Mouse (Mus musculus): Measurements from ENCODE around the gene Tert. TPM values are rescaled to one million over a fixed set of nuclear protein-coding genes. Genes with fewer than 3 reads are reported as not detected.

The Tert gene
- polyA plus RNA-seq, 1 experiment = not detected

DNA sequence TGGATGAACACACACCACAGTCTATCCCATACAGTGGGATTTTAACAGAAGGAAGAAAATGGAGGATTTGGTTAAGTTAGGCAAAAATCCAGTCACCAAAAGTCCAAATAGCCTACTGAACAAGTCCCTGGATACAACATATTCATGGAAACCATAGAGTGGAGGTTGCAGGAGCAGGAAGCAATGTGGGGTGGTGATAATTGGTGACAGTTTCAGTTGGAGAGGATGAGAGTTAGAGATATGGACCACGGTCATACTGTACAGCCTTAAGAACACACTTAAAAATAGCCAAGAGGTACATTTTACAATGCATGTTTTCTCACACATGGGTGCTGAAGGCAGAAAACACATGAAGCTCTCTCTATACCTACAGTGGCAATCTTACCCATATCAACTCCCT is 68.3 kb downstream of the Tert start:
- no peak for TF ChIP-seq GATA1 (IDR thresholded peaks at IDR 0.05; ENCODE audit: low read length)

DNA sequence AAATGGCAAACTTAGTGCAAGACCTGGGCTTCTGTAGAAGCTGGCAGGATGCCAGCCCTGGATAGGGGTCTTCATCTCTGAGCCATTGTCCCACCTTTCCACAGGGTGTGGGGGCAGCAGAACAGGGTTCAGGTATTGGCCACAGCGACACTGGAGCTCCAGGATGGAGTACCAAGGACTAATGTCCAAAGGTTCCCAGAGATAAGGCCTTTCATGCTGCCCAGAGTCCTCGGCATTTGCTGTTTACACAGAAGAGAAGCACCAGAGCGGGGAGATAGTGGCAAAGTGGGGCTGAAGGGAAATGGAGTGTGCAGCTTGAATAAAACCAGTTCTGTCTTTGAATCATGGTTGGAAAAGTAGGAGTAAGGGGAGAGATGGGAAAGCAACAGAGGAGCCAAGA is 69.8 kb downstream of the Tert start:
- no peak for TF ChIP-seq GATA1 (IDR thresholded peaks at IDR 0.05; ENCODE audit: low read length)

Other genes with a start within 250 kb of the Tert start
- not detected in 2 replicates for gene Lpcat1, start 159.7 kb upstream of the Tert start, polyA plus RNA-seq (2012)
- gene Slc6a3, start 90.2 kb upstream of the Tert start, polyA plus RNA-seq (2012) = not detected in 2 replicates
- gene Clptm1l, start 22.9 kb upstream of the Tert start, polyA plus RNA-seq (2012) = 39.0 and 49.2 TPM in 2 replicates
- gene Slc6a18, start 51.1 kb downstream of the Tert start, polyA plus RNA-seq (2012) = not detected in 2 replicates
- gene Slc6a19, start 78.0 kb downstream of the Tert start, polyA plus RNA-seq (2012) = not detected in 2 replicates
- 0.02 and 0.04 TPM in 2 replicates for gene Slc12a7, start 106.2 kb downstream of the Tert start, polyA plus RNA-seq (2012)
- not detected in 2 replicates for gene Nkd2, start 220.7 kb downstream of the Tert start, polyA plus RNA-seq (2012)